Mouse (Mus musculus): Measurements from ENCODE around the gene Gnao1. TPM values are rescaled to one million over a fixed set of nuclear protein-coding genes. Genes with fewer than 3 reads are reported as not detected.
A peak's percentile ranks its signal among the peaks of the same experiment; 100 is the strongest.

The Gnao1 gene
- polyA plus RNA-seq, 1 experiment from 2014 or later, result 17.4 TPM

DNA sequence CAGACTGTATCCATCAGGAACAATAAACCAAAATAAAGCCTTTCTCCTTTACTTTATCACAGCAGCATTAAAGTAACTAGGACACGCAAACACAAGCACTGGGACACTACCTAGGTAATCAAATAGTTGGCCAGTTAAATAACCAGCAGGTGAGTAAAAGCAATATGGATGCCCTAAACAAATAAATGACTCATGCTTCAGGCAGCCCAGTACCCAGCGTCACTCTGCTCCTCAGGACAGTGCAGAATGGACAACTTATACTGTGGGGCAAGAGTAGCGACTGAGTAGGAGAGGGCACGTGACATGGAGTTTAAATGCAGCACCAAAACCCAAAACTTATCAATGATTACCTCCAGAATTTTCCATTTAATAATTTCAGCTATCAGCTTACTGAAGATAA, 180.0 kb downstream of the Gnao1 start:
- H3K4me1 ChIP-seq (ENCODE audit: control insufficient read depth in 2 of 2, insufficient read depth in 2 of 2, low read length in 2 of 2), result no peaks in the 10 kb centered on the region
- H3K27ac ChIP-seq (replicated peaks in 1 of 2; ENCODE audit: control insufficient read depth in 1 of 2, insufficient read depth in 1 of 2, low read depth in 2 of 2, low read length in 2 of 2), result no peak overlapping the region
- no peak overlapping the region for H3K9ac ChIP-seq (ENCODE audit: low read length)
- no peaks in the 10 kb centered on the region for H3K27me3 ChIP-seq (ENCODE audit: control insufficient read depth, insufficient read depth, low read length)
- peaks cover 57% of the 10 kb centered on the region for H3K36me3 ChIP-seq (ENCODE audit: control insufficient read depth, insufficient read depth, low read length)
- no peak overlapping the region for H3K4me2 ChIP-seq (ENCODE audit: low read length)
- WGBS, result 91% methylated on average over 4 of the region's 4 CpGs
- H3K9me3 ChIP-seq (ENCODE audit: control insufficient read depth, low read length), result peaks cover 13% of the 10 kb centered on the region; the same call in 1 of the 2 replicates
- ATAC-seq (ENCODE audit: insufficient number of reproducible peaks, insufficient read depth, low FRiP score, low read depth), result no peak
- H3K4me3 ChIP-seq (ENCODE audit: control insufficient read depth in 1 of 2, insufficient read depth in 1 of 2, low read depth in 1 of 2, low read length in 2 of 2), result no peak overlapping the region

- 94% methylated on average over 2 of the region's 2 CpGs for WGBS
- H3K36me3 ChIP-seq (ENCODE audit: control insufficient read depth, insufficient read depth, low read length), result peaks cover 72% of the 10 kb centered on the region
Observed at GRCm38 (mm10) chr8:93998961-93999360, 189.2 kb downstream of the Gnao1 start.

DNA sequence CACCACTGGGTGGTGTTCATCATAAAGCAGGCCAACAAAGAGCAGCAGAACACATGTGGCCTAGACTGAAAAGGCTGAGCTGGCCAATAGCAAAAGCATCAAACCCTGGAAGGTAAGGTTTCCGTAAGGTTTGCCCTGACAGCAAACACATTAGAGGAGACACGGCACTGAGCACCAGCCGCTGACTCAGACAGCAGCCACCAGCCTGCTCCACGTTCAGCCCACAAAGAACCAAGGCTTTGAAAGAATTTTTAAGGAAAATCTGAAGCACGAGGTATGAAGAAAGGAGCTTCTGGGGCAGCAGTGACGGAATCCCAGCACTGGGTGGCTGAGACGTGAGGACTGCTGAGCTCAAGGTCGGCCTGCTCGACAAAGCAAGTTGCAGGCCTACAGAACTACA, 194.4 kb downstream of the Gnao1 start:
- no peak overlapping the region for H3K4me3 ChIP-seq (ENCODE audit: control insufficient read depth in 1 of 2, insufficient read depth in 1 of 2, low read depth in 1 of 2, low read length in 2 of 2)
- no peak for ATAC-seq (ENCODE audit: insufficient number of reproducible peaks, insufficient read depth, low FRiP score, low read depth)
- H3K27me3 ChIP-seq (ENCODE audit: control insufficient read depth, insufficient read depth, low read length), result no peaks in the 10 kb centered on the region
- peaks cover 3 to 4% of the 10 kb centered on the region in 2 experiments; a peak in 3 of 4 replicates for H3K4me1 ChIP-seq (ENCODE audit: control insufficient read depth in 2 of 2, insufficient read depth in 2 of 2, low read length in 2 of 2)
- H3K4me2 ChIP-seq (ENCODE audit: low read length), result no peak overlapping the region
- H3K9ac ChIP-seq (ENCODE audit: low read length), result no peak overlapping the region
- peaks cover 57% of the 10 kb centered on the region for H3K36me3 ChIP-seq (ENCODE audit: control insufficient read depth, insufficient read depth, low read length)
- H3K27ac ChIP-seq (replicated peaks in 1 of 2; ENCODE audit: control insufficient read depth in 1 of 2, insufficient read depth in 1 of 2, low read depth in 2 of 2, low read length in 2 of 2), result no peak overlapping the region
- no peaks in the 10 kb centered on the region for H3K9me3 ChIP-seq (ENCODE audit: control insufficient read depth, low read length)
- 86% methylated on average over 9 of the region's 9 CpGs for WGBS

More at GRCm38 (mm10) chr8:93998961-93999360, 189.2 kb downstream of the Gnao1 start:
- Histone ChIP-seq H3K27me3 (ENCODE audit: control insufficient read depth, insufficient read depth, low read length) (no peaks in the 10 kb centered on the region), H3K4me1 (ENCODE audit: control insufficient read depth in 2 of 2, insufficient read depth in 2 of 2, low read length in 2 of 2) (no peaks in the 10 kb centered on the region), H3K4me3 (ENCODE audit: control insufficient read depth in 1 of 2, insufficient read depth in 1 of 2, low read depth in 1 of 2, low read length in 2 of 2) (no peak overlapping the region), H3K4me2 (ENCODE audit: low read length) (no peak overlapping the region), H3K9ac (ENCODE audit: low read length) (no peak overlapping the region), H3K9me3 (ENCODE audit: control insufficient read depth, low read length) (no peaks in the 10 kb centered on the region), H3K27ac (replicated peaks in 1 of 2; ENCODE audit: control insufficient read depth in 1 of 2, insufficient read depth in 1 of 2, low read depth in 2 of 2, low read length in 2 of 2) (no peak overlapping the region)
- ATAC-seq (ENCODE audit: insufficient number of reproducible peaks, insufficient read depth, low FRiP score, low read depth), result no peak

- H3K4me1 ChIP-seq (ENCODE audit: control insufficient read depth in 2 of 2, insufficient read depth in 2 of 2, low read length in 2 of 2), result peaks cover 12 to 24% of the 10 kb centered on the region in 2 experiments; a peak in 3 of 4 replicates
- no peak overlapping the region for H3K4me3 ChIP-seq (ENCODE audit: control insufficient read depth in 1 of 2, insufficient read depth in 1 of 2, low read depth in 1 of 2, low read length in 2 of 2)
- H3K27ac ChIP-seq (replicated peaks in 1 of 2; ENCODE audit: control insufficient read depth in 1 of 2, insufficient read depth in 1 of 2, low read depth in 2 of 2, low read length in 2 of 2), result no peak overlapping the region
- 49% methylated on average over 15 of the region's 15 CpGs for WGBS
- 0 out of 2 replicates have a peak overlapping the region, but pooled peaks have one; percentile 14 for H3K9ac ChIP-seq (ENCODE audit: low read length)
- ATAC-seq (ENCODE audit: insufficient number of reproducible peaks, insufficient read depth, low FRiP score, low read depth), result no peak
- peak overlapping the region; percentile 5; the same call in 1 of the 2 replicates for H3K4me2 ChIP-seq (ENCODE audit: low read length)
- H3K36me3 ChIP-seq (ENCODE audit: control insufficient read depth, insufficient read depth, low read length), result peaks cover 8% of the 10 kb centered on the region
- no peaks in the 10 kb centered on the region for H3K9me3 ChIP-seq (ENCODE audit: control insufficient read depth, low read length)
- H3K27me3 ChIP-seq (ENCODE audit: control insufficient read depth, insufficient read depth, low read length), result no peaks in the 10 kb centered on the region
Observed at GRCm38 (mm10) chr8:94009243-94009845, 199.6 kb downstream of the Gnao1 start.

GRCm38 (mm10) chr8:94010101-94010705, 200.4 kb downstream of the Gnao1 start:
- Histone ChIP-seq H3K27ac (replicated peaks in 1 of 2; ENCODE audit: control insufficient read depth in 1 of 2, insufficient read depth in 1 of 2, low read depth in 2 of 2, low read length in 2 of 2) (no peak overlapping the region), H3K27me3 (ENCODE audit: control insufficient read depth, insufficient read depth, low read length) (no peaks in the 10 kb centered on the region), H3K9ac (ENCODE audit: low read length) (no peak overlapping the region), H3K9me3 (ENCODE audit: control insufficient read depth, low read length) (no peaks in the 10 kb centered on the region), H3K4me2 (ENCODE audit: low read length) (peak overlapping the region; percentile 86; the same call in 1 of the 2 replicates), H3K36me3 (ENCODE audit: control insufficient read depth, insufficient read depth, low read length) (0 out of 2 replicates have a peak, but pooled peaks cover 5% of the 10 kb centered on the region), H3K4me3 (ENCODE audit: control insufficient read depth in 1 of 2, insufficient read depth in 1 of 2, low read depth in 1 of 2, low read length in 2 of 2) (no peak overlapping the region), H3K4me1 (ENCODE audit: control insufficient read depth in 2 of 2, insufficient read depth in 2 of 2, low read length in 2 of 2) (peaks cover 12 to 24% of the 10 kb centered on the region in 2 experiments; a peak in 3 of 4 replicates)
- WGBS, result 62% methylated on average over 2 of the region's 2 CpGs
- no peak for ATAC-seq (ENCODE audit: insufficient number of reproducible peaks, insufficient read depth, low FRiP score, low read depth)

GRCm38 (mm10) chr8:94011076-94012012, 201.6 kb downstream of the Gnao1 start:
- 4% methylated on average over 48 of the region's 48 CpGs for WGBS
- no peak for ATAC-seq (ENCODE audit: insufficient number of reproducible peaks, insufficient read depth, low FRiP score, low read depth)

More at GRCm38 (mm10) chr8:94011076-94012012, 201.6 kb downstream of the Gnao1 start:
- Histone ChIP-seq H3K36me3 (ENCODE audit: control insufficient read depth, insufficient read depth, low read length) (0 out of 2 replicates have a peak, but pooled peaks cover 5% of the 10 kb centered on the region), H3K27ac (replicated peaks in 1 of 2; ENCODE audit: control insufficient read depth in 1 of 2, insufficient read depth in 1 of 2, low read depth in 2 of 2, low read length in 2 of 2) (peak overlapping the region; percentile 91 to 96), H3K27me3 (ENCODE audit: control insufficient read depth, insufficient read depth, low read length) (no peaks in the 10 kb centered on the region), H3K4me3 (ENCODE audit: control insufficient read depth in 1 of 2, insufficient read depth in 1 of 2, low read depth in 1 of 2, low read length in 2 of 2) (peak overlapping the region; percentile 98), H3K4me1 (ENCODE audit: control insufficient read depth in 2 of 2, insufficient read depth in 2 of 2, low read length in 2 of 2) (peaks cover 12 to 24% of the 10 kb centered on the region in 2 experiments; a peak in 3 of 4 replicates), H3K9ac (ENCODE audit: low read length) (peak overlapping the region; percentile 98), H3K4me2 (ENCODE audit: low read length) (peak overlapping the region; percentile 86), H3K9me3 (ENCODE audit: control insufficient read depth, low read length) (no peaks in the 10 kb centered on the region)
